Mouse (Mus musculus): ENCODE measurements at regions not wholly inside any gene's neighbourhood (a gene's known extent, or its start where the extent isn't known, plus 50 kb on each side); places are given as distances from the start of the nearest gene placed in this dataset.

DNA sequence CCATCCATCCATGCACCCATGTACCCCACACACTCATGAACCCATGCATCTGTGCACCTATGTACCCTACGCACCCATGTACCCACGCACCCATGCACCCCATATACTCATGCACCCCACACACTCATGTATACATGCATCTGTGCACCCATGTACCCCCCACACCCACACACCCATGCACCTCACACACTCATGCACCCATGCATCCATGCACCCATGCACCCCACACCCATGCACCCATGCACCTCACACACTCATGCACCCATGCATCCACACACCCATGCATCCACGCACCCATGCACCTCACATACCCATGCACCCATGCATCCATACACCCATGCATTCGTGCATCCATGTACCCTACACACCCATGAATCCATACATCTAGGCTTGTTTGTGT is 63.6 kb downstream of the 4930564D02Rik start:
- Histone ChIP-seq H3K27ac (ENCODE audit: low read depth, low read length) (no peak overlapping the region), H3K4me3 (ENCODE audit: low read depth, low read length) (no peak overlapping the region), H3K36me3 (ENCODE audit: control insufficient read depth, insufficient read depth, low read length) (no peaks in the 10 kb centered on the region), H3K9ac (ENCODE audit: low read length) (no peak overlapping the region), H3K9me3 (ENCODE audit: control insufficient read depth, low read length) (no peaks in the 10 kb centered on the region), H3K4me2 (ENCODE audit: low read depth, low read length, severe bottlenecking) (no peak overlapping the region), H3K27me3 (ENCODE audit: control insufficient read depth, insufficient read depth, low read length) (no peaks in the 10 kb centered on the region), H3K4me1 (replicated peaks; ENCODE audit: control insufficient read depth, insufficient read depth, low read length) (no peaks in the 10 kb centered on the region)
- WGBS: 93% methylated on average over 4 of the region's 4 CpGs
- DNase-seq (ENCODE audit: low spot score) (no peak), ATAC-seq (replicated peaks; ENCODE audit: low FRiP score) (no peak)

GRCm38 (mm10) chr3:105131053-105131452 is 64.4 kb downstream of the 4930564D02Rik start:
- Histone ChIP-seq H3K27me3 (ENCODE audit: control insufficient read depth, insufficient read depth, low read length) (no peaks in the 10 kb centered on the region), H3K27ac (ENCODE audit: low read depth, low read length) (no peak overlapping the region), H3K9me3 (ENCODE audit: control insufficient read depth, low read length) (no peaks in the 10 kb centered on the region), H3K36me3 (ENCODE audit: control insufficient read depth, insufficient read depth, low read length) (no peaks in the 10 kb centered on the region), H3K9ac (ENCODE audit: low read length) (no peak overlapping the region), H3K4me1 (replicated peaks; ENCODE audit: control insufficient read depth, insufficient read depth, low read length) (no peaks in the 10 kb centered on the region), H3K4me3 (ENCODE audit: low read depth, low read length) (no peak overlapping the region), H3K4me2 (ENCODE audit: low read depth, low read length, severe bottlenecking) (no peak overlapping the region)
- DNase-seq (ENCODE audit: low spot score) (no peak), ATAC-seq (replicated peaks; ENCODE audit: low FRiP score) (no peak)
- 93% methylated on average over 6 of the region's 6 CpGs for WGBS

DNA sequence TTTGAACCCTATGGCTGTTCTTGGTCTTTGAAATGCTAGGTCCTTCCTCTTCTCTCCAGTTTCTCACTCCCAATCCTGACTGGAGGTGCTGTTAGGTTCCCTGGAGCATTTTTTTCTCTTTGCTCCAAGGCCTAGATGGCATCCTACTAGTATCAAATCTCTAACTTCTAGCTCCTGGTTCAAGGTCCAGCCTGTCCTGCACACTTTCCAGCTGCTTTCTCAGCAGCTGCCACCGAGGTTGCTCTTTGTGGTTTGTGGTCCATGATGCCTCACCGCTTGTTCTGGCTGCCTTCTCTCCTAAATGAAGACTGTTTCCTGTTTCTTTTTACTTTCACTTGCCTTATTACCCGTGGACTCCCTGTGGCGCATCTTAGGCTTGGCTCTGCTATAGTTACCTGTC is 66.4 kb downstream of the 4930564D02Rik start:
- no peak overlapping the region for H3K4me2 ChIP-seq (ENCODE audit: low read depth, low read length, severe bottlenecking)
- no peak overlapping the region for H3K9ac ChIP-seq (ENCODE audit: low read length)
- DNase-seq (ENCODE audit: low spot score) (no peak), ATAC-seq (replicated peaks; ENCODE audit: low FRiP score) (no peak)
- H3K4me3 ChIP-seq (ENCODE audit: low read depth, low read length): no peak overlapping the region
- no peaks in the 10 kb centered on the region for H3K9me3 ChIP-seq (ENCODE audit: control insufficient read depth, low read length)
- no peaks in the 10 kb centered on the region for H3K36me3 ChIP-seq (ENCODE audit: control insufficient read depth, insufficient read depth, low read length)
- no peaks in the 10 kb centered on the region for H3K4me1 ChIP-seq (replicated peaks; ENCODE audit: control insufficient read depth, insufficient read depth, low read length)
- H3K27ac ChIP-seq (ENCODE audit: low read depth, low read length): no peak overlapping the region
- 94% methylated on average over 4 of the region's 4 CpGs for WGBS
- no peaks in the 10 kb centered on the region for H3K27me3 ChIP-seq (ENCODE audit: control insufficient read depth, insufficient read depth, low read length)

GRCm38 (mm10) chr3:105141170-105141971 is 74.7 kb downstream of the 4930564D02Rik start:
- Histone ChIP-seq H3K4me3 (ENCODE audit: low read depth, low read length) (no peak overlapping the region), H3K27ac (ENCODE audit: low read depth, low read length) (no peak overlapping the region), H3K4me2 (ENCODE audit: low read depth, low read length, severe bottlenecking) (no peak overlapping the region), H3K9me3 (ENCODE audit: control insufficient read depth, low read length) (no peaks in the 10 kb centered on the region), H3K36me3 (ENCODE audit: control insufficient read depth, insufficient read depth, low read length) (no peaks in the 10 kb centered on the region), H3K4me1 (replicated peaks; ENCODE audit: control insufficient read depth, insufficient read depth, low read length) (no peaks in the 10 kb centered on the region), H3K27me3 (ENCODE audit: control insufficient read depth, insufficient read depth, low read length) (no peaks in the 10 kb centered on the region), H3K9ac (ENCODE audit: low read length) (no peak overlapping the region)
- DNase-seq (ENCODE audit: low spot score): no peak
- ATAC-seq (replicated peaks; ENCODE audit: low FRiP score): no peak
- 90% methylated on average over 14 of the region's 14 CpGs for WGBS

GRCm38 (mm10) chr3:105142631-105143030 is 76.0 kb downstream of the 4930564D02Rik start:
- Histone ChIP-seq H3K9me3 (ENCODE audit: control insufficient read depth, low read length) (no peaks in the 10 kb centered on the region), H3K36me3 (ENCODE audit: control insufficient read depth, insufficient read depth, low read length) (no peaks in the 10 kb centered on the region), H3K27me3 (ENCODE audit: control insufficient read depth, insufficient read depth, low read length) (no peaks in the 10 kb centered on the region), H3K27ac (ENCODE audit: low read depth, low read length) (no peak overlapping the region), H3K4me1 (replicated peaks; ENCODE audit: control insufficient read depth, insufficient read depth, low read length) (no peaks in the 10 kb centered on the region), H3K4me2 (ENCODE audit: low read depth, low read length, severe bottlenecking) (no peak overlapping the region), H3K4me3 (ENCODE audit: low read depth, low read length) (no peak overlapping the region), H3K9ac (ENCODE audit: low read length) (no peak overlapping the region)
- DNase-seq (ENCODE audit: low spot score) (no peak), ATAC-seq (replicated peaks; ENCODE audit: low FRiP score) (no peak)

GRCm38 (mm10) chr3:105151475-105152157 is 85.0 kb downstream of the 4930564D02Rik start:
- Histone ChIP-seq H3K27me3 (ENCODE audit: control insufficient read depth, insufficient read depth, low read length) (no peaks in the 10 kb centered on the region), H3K9me3 (ENCODE audit: control insufficient read depth, low read length) (no peaks in the 10 kb centered on the region), H3K9ac (ENCODE audit: low read length) (no peak overlapping the region), H3K4me2 (ENCODE audit: low read depth, low read length, severe bottlenecking) (no peak overlapping the region), H3K36me3 (ENCODE audit: control insufficient read depth, insufficient read depth, low read length) (no peaks in the 10 kb centered on the region), H3K4me3 (ENCODE audit: low read depth, low read length) (no peak overlapping the region), H3K27ac (ENCODE audit: low read depth, low read length) (no peak overlapping the region), H3K4me1 (replicated peaks; ENCODE audit: control insufficient read depth, insufficient read depth, low read length) (no peaks in the 10 kb centered on the region)
- WGBS: 20% methylated on average over 11 of the region's 11 CpGs
- ATAC-seq (replicated peaks; ENCODE audit: low FRiP score): peak; percentile 69; the same call in 1 of the 2 replicates
- peak; percentile 68 for DNase-seq (ENCODE audit: low spot score)

DNA sequence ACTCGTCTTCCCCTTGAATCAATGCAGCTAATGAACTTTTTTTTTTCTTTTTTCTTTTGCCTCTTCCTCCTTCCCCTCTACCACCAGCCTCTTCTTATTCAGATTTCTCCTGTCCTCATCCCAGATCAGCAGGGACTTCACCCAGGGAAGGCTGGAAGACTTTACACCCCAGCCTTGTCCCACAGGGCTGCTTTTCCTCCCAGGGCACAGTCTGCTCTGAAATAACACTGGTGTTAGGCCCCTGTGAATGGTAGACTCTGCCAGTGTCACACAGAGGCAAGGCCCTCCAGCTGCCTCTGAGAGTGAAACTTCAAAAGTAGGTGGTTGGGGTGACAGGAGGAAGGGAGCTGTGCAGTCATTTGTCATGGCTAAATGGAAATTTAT is 85.5 kb downstream of the 4930564D02Rik start:
- Histone ChIP-seq H3K27ac (ENCODE audit: low read depth, low read length) (no peak overlapping the region), H3K9me3 (ENCODE audit: control insufficient read depth, low read length) (no peaks in the 10 kb centered on the region), H3K4me1 (replicated peaks; ENCODE audit: control insufficient read depth, insufficient read depth, low read length) (no peaks in the 10 kb centered on the region), H3K27me3 (ENCODE audit: control insufficient read depth, insufficient read depth, low read length) (no peaks in the 10 kb centered on the region), H3K9ac (ENCODE audit: low read length) (no peak overlapping the region), H3K36me3 (ENCODE audit: control insufficient read depth, insufficient read depth, low read length) (no peaks in the 10 kb centered on the region), H3K4me3 (ENCODE audit: low read depth, low read length) (no peak overlapping the region), H3K4me2 (ENCODE audit: low read depth, low read length, severe bottlenecking) (no peak overlapping the region)
- no peak for DNase-seq (ENCODE audit: low spot score)
- no peak for ATAC-seq (replicated peaks; ENCODE audit: low FRiP score)
- 0% methylated on average over 1 of the region's 1 CpGs for WGBS

DNA sequence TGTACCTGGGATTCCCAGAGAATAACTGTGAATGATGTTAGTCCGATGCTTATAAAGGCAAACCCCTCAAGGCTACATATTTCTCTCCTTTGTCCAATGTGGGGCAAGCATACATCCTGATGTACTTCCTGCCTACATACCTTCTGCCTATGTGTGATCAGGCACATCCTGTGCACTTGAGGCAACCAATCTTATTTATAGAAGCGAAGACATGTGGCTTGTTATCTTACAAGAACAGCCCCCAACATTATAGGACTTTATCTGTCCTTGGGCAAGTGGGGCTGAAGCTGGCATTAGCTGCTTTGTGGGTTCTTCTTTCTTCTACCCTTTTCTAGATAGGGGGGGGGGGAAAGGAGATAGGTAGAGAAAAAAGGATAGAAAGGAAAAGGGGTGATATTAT is 91.7 kb downstream of the 4930564D02Rik start:
- no peak overlapping the region for H3K27ac ChIP-seq (ENCODE audit: low read depth, low read length)
- no peaks in the 10 kb centered on the region for H3K27me3 ChIP-seq (ENCODE audit: control insufficient read depth, insufficient read depth, low read length)
- no peaks in the 10 kb centered on the region for H3K4me1 ChIP-seq (replicated peaks; ENCODE audit: control insufficient read depth, insufficient read depth, low read length)
- ATAC-seq (replicated peaks; ENCODE audit: low FRiP score): no peak
- H3K9me3 ChIP-seq (ENCODE audit: control insufficient read depth, low read length): no peaks in the 10 kb centered on the region
- H3K4me3 ChIP-seq (ENCODE audit: low read depth, low read length): no peak overlapping the region
- no peaks in the 10 kb centered on the region for H3K36me3 ChIP-seq (ENCODE audit: control insufficient read depth, insufficient read depth, low read length)
- no peak overlapping the region for H3K4me2 ChIP-seq (ENCODE audit: low read depth, low read length, severe bottlenecking)
- 94% methylated on average over 2 of the region's 2 CpGs for WGBS
- no peak overlapping the region for H3K9ac ChIP-seq (ENCODE audit: low read length)
- no peak for DNase-seq (ENCODE audit: low spot score)

DNA sequence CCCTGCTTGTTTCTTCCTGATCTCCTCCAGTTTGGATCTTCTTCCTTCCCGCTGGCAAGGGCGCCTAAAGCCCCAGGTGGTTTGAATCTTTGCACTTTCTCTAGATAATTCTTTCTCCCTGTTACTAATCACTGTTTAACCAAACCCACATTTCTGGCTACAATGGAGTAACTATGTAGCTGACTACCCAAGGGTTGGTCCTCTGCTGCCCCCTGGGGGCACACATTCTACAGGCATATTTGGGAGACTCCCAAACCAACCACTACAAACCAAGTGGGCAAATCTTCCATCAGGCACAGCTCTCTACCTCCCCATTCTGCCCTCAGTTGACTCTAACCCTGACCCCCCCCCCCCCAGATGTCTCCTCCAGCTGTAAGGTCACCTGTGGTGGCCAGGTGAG is 98.7 kb downstream of the 4930564D02Rik start:
- H3K27ac ChIP-seq (ENCODE audit: low read depth, low read length): no peak overlapping the region
- WGBS: 52% methylated on average over 2 of the region's 2 CpGs
- no peaks in the 10 kb centered on the region for H3K4me1 ChIP-seq (replicated peaks; ENCODE audit: control insufficient read depth, insufficient read depth, low read length)
- H3K9me3 ChIP-seq (ENCODE audit: control insufficient read depth, low read length): no peaks in the 10 kb centered on the region
- H3K9ac ChIP-seq (ENCODE audit: low read length): no peak overlapping the region
- no peak overlapping the region for H3K4me2 ChIP-seq (ENCODE audit: low read depth, low read length, severe bottlenecking)
- H3K4me3 ChIP-seq (ENCODE audit: low read depth, low read length): no peak overlapping the region
- DNase-seq (ENCODE audit: low spot score): peak; percentile 76
- no peaks in the 10 kb centered on the region for H3K36me3 ChIP-seq (ENCODE audit: control insufficient read depth, insufficient read depth, low read length)
- H3K27me3 ChIP-seq (ENCODE audit: control insufficient read depth, insufficient read depth, low read length): no peaks in the 10 kb centered on the region
- ATAC-seq (replicated peaks; ENCODE audit: low FRiP score): no peak

Measured in forebrain, embryonic 11.5 days (tissue).